Mouse (Mus musculus): Measurements from ENCODE around the gene Fam20b. TPM values are rescaled to one million over a fixed set of nuclear protein-coding genes. Genes with fewer than 3 reads are reported as not detected.
A peak's percentile ranks its signal among the peaks of the same experiment; 100 is the strongest.

Fam20b gene
- polyA plus RNA-seq, 3 experiments from 2014 or later, result 11.9 to 16.9 (median 12.2) TPM

GRCm38 (mm10) chr1:156727234-156728108, 8.6 kb upstream of the Fam20b start:
- ATAC-seq, result no peak

DNA sequence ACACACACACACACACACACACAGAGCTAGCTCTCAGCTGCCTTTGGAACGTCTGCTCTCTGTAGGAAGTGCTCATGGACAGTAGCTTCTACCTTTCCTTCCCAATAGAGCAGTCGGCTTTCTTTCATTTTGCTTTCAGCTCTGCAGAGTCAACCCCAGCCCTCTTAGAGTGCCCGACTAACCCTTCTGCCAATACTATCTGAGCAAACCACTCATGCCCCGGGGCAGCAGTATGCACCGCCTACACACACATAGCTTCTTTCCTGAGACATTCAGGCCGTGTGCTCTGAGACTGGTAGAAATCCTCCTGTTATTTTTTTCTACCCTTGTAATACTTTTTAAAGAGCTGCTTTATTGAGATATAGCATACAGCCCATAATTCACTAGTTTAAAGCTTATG, 3.2 kb upstream of the Fam20b start:
- ATAC-seq, result no peak

- ATAC-seq, result no peak
These were observed 1.2 kb upstream of the Fam20b start for GRCm38 (mm10) chr1:156720046-156720445.

- peak; percentile 44 for ATAC-seq
These were observed 468 bp downstream of the Fam20b start for GRCm38 (mm10) chr1:156718286-156718949.

- no peak for ATAC-seq
These were observed 1.1 kb downstream of the Fam20b start for GRCm38 (mm10) chr1:156717751-156718285.

DNA sequence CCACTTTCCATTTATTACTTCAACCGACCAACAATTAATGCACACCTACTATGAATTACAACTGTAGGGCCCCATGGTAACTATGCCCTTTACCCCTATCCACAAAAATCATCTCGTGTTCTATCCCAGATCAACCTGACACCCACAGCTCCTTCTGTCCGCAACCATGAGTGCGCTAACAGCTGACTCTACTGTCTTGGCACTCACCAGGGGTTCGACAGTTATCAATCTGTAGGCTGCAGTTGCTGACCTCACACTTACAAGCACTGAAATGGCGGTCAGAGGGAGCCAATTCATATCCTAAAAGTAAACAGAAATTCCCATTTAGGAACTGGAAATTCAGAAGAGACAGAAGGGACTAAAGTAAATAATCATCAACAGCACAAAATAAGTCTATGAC, 2.2 kb downstream of the Fam20b start:
- no peak for ATAC-seq

- peak; percentile 72 for ATAC-seq
These were observed 8.3 kb downstream of the Fam20b start for GRCm38 (mm10) chr1:156710472-156711098.

GRCm38 (mm10) chr1:156708672-156709071, 10.2 kb downstream of the Fam20b start:
- ATAC-seq, result no peak

GRCm38 (mm10) chr1:156705696-156706285, 13.1 kb downstream of the Fam20b start:
- no peak for ATAC-seq

DNA sequence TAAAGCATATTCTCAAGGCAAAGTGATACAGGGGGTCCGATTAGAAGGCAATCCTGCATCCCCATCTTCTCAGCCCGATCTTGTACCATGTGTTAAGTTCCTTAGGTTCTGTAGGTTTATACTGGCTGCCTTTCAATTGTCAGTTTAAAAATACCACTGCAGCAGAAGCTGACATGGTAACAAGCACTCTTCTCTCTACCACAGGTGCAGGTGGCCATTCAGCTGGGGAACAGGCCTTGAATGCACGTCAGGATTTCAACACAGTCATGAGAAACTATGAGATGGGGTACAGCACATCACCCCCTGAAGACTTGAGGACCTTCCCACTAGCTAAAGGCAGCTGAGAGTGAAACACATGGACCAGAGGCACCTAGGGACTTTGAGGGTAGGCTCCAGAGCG, 15.4 kb downstream of the Fam20b start:
- no peak for ATAC-seq

DNA sequence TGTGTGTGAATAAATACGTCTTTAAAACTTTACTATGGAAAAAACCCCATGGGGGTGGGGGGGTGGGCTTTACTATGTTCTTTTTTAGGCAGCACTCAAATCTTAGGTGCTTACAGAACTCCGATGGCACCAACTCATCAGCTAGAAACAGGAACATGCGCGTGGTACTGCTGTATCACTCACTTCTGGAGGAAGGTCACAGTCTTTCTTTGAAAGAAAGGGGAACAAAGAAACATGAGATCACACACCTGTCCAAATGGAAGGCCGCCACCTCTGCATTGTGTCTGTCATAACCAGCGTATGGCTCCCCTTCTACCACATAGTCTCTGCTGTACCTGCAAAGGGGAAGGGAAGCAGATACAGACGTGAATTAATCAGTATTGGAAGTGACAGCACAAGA, 16.7 kb downstream of the Fam20b start:
- no peak for ATAC-seq

GRCm38 (mm10) chr1:156686025-156686661, 32.7 kb downstream of the Fam20b start:
- ATAC-seq, result no peak

- no peak for ATAC-seq
These were observed 39.3 kb downstream of the Fam20b start for GRCm38 (mm10) chr1:156679599-156679998.

DNA sequence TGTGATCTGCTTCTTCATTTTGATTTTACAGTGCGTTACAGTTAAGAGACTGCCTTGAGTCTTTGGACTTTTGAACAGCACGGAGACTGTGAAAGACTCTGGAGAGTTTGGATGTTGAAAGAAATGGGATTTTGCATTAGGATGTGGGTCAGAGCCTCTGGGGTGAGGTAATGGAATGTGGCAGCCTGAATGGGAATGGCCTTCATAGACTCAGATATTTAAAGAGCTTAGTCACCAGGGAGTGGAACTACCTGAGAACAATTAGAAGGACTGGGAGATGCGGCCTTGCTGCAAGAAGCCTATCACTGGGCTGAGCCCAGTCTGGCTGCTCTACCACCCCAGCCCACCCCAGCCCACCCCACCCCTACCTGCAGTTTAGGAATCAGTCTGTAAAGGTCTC, 41.7 kb downstream of the Fam20b start:
- ATAC-seq, result no peak

DNA sequence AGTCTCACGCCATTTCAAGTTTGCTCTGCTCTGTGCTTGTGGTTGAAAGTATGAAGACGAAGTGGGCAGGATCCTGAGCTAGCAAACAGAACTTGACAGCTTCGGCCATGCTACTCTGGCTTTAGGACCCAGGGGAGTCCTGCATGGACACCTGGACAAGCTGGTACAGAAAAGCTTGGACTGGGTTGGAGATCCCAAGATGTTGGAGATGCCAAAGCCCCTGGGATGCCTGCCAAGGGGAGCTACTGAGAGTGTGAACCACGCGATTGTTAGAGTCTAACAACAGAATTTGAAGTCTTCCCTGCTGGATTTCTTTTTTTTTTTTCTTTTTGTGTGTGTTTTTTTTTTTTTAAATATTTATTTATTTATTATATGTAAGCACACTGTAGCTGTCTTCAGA, 42.3 kb downstream of the Fam20b start:
- no peak for ATAC-seq

DNA sequence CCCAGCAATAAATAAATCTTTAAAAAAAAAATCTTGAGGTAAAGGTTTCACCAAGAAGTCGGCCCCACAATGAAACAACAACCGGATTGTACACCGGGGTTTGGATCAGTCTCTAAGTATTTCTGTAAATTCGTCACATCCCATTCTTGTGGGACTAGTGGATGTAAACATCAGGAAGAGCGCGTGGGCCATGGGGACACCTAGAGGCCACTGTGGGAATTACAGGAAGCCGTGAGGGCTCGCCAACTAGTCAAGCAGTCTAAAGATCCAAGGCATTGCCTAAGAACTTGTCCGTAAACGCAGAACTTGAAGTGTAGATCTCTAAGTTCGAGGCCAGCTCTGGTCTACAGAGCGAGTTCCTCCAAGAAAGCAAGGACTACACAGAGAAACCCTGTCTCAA, 42.7 kb downstream of the Fam20b start:
- ATAC-seq, result no peak

GRCm38 (mm10) chr1:156674195-156675000, 44.5 kb downstream of the Fam20b start, which contains the start of gene Tor3a:
Gene Tor3a, minus strand, starts transcription at chr1:156674356.
- ATAC-seq, result peak; percentile 72

GRCm38 (mm10) chr1:156673476-156674194, 45.3 kb downstream of the Fam20b start:
- ATAC-seq, result peak; percentile 51

DNA sequence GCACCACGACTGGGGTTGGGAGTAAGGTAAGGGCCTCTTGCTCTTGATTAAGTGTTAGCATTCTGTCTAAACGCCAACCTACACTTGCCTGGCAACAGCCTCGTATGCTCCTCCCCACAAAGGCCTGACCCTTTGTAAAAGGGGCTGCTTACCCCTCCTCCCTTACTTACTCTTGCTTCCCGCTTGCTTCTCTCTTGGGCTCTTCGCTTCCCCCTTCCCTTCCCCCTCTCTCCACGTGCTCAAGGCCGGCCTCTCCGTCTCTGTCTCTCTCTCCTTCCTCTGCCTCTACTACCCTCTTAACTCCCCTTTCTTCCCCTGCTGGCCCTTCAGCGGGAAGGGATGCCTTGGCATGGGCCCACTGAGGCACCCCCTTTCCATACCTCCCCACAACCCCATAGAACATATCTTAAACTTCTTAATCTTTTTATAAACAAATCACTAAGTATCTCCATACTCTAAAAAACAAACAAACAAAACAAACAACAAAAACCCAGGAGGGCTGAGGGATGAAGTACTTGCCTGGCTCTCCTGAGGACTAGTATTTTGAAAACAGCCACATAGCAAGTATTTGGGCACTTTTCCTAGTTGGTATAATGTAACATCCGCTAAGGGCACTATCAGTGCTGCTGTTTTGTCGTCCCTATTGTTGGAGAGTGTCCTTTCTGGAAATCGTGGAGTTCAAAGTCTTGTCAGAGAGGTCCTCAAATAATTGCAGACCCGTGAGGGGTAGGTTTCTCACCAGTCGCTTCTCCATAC, 46.0 kb downstream of the Fam20b start:
- no peak for ATAC-seq

DNA sequence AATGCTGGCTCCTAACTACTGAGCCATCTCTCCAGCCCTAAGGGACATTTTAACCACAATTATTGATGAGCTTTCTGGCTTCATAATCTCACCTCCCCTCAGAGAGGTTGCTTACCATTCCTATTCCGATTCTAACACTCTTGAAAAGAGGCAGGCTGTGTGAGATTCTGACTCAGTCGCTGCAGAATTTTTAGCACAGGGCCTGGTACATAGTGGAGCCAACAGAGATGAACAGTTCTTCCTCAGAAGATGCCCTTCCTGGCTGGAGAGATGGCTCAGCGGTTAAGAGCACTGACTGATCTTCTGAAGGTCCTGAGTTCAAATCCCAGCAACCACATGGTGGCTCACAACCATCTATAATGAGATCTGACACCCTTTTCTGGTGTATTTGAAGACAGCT, 47.0 kb downstream of the Fam20b start:
- ATAC-seq, result no peak
